Mouse (Mus musculus): ENCODE results near the gene Zfp503.

GRCm38 (mm10) chr14:21944946-21945345, 44.5 kb downstream of the Zfp503 start:
- no peak for TF ChIP-seq CTCF (IDR thresholded peaks at IDR 0.05; ENCODE audit: low read depth, low read length)
- TF ChIP-seq POLR2A (IDR thresholded peaks at IDR 0.05; ENCODE audit: borderline replicate concordance, low read depth, low read length) = no peak
